In the genomic region with DNA sequence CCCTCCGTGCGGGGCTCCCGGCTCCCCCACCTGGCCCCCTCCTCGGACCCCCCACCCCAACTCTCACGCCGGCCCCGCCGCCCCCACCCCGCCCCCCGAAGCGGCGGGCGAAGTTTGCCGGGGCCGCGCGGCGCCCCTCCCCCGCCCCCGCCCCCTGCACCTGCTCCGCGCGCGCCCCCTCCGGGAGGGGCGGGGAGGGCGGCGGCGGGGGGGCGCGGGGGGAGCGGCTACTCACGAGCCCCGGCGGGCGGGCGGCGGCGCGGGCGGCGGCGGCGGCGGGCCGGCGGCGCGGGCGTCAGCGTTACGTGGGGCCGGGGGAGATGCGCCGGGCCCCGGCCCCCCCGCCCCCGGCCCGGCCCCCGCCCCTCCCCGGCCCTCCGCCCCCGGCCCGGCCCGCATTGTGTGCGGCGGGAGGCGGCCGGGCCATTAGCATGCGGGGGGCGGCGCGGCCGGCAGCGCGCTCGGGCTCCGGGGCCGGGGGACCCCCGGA, we compare ENCODE assay signal across 9 mouse cellular contexts. TPM values are rescaled to one million over a fixed set of nuclear protein-coding genes. Genes with fewer than 3 reads are reported as not detected.
DNase-seq lines count a peak whose midpoint lies in the region; ATAC-seq and TF ChIP-seq lines count a peak whose summit lies in the region.
"Had no signal": no experiment of that assay in that cellular context is flagged by ENCODE, and none has a peak within 500 bp of the region (broad histone marks: within the 10 kb centered on the region; RNA-seq: fewer than 3 reads in every experiment).

No protein-coding gene starts in this region.

- peak overlapping the region; percentile 91 for H3K9ac ChIP-seq in kidney, postnatal 0 days (ENCODE audit: low read depth, low read length)
- H3K9ac ChIP-seq in embryonic facial prominence, embryonic 14.5 days (ENCODE audit: low read depth, low read length) = peak overlapping the region; percentile 82
- peak overlapping the region; percentile 80 for H3K9ac ChIP-seq in hindbrain, postnatal 0 days (replicated peaks; ENCODE audit: low read length)

- no peak for TF ChIP-seq CTCF in kidney, postnatal 0 days (IDR thresholded peaks at IDR 0.05; ENCODE audit: low read depth)
- TF ChIP-seq CTCF in hindbrain, postnatal 0 days (IDR thresholded peaks at IDR 0.05; ENCODE audit: low read depth) = no peak

- peaks cover 40% of the 10 kb centered on the region for H3K4me1 ChIP-seq in kidney, postnatal 0 days (replicated peaks; ENCODE audit: insufficient read depth, low read length)
- H3K4me1 ChIP-seq in embryonic facial prominence, embryonic 14.5 days (ENCODE audit: control insufficient read depth, insufficient read depth, low read length) = peaks cover 19% of the 10 kb centered on the region
- H3K4me1 ChIP-seq in hindbrain, postnatal 0 days (ENCODE audit: insufficient read depth, low read length) = peaks cover 44% of the 10 kb centered on the region

- H3K79me2 ChIP-seq in myocyte (ENCODE audit: control insufficient read depth, insufficient read depth) = no peaks in the 10 kb centered on the region

- H3K27me3 ChIP-seq in kidney, postnatal 0 days (ENCODE audit: insufficient read depth, low read length) = no peaks in the 10 kb centered on the region
- no peaks in the 10 kb centered on the region for H3K27me3 ChIP-seq in embryonic facial prominence, embryonic 14.5 days (replicated peaks; ENCODE audit: control insufficient read depth, insufficient read depth, low read length)
- H3K27me3 ChIP-seq in hindbrain, postnatal 0 days (ENCODE audit: insufficient read depth, low read length) = no peaks in the 10 kb centered on the region
- no peaks in the 10 kb centered on the region for H3K27me3 ChIP-seq in myocyte (ENCODE audit: control insufficient read depth, insufficient read depth, insufficient read length)

- H3K4me2 ChIP-seq in kidney, postnatal 0 days (ENCODE audit: low read length) = peak overlapping the region; percentile 67
- H3K4me2 ChIP-seq in embryonic facial prominence, embryonic 14.5 days (ENCODE audit: low read depth, low read length) = peak overlapping the region; percentile 60
- peak overlapping the region; percentile 74 for H3K4me2 ChIP-seq in hindbrain, postnatal 0 days (ENCODE audit: low read depth, low read length)
- no peak overlapping the region for H3K4me2 ChIP-seq in myocyte (ENCODE audit: low read depth)

- H3K4me3 ChIP-seq in kidney, postnatal 0 days (replicated peaks; ENCODE audit: low read depth, low read length) = peak overlapping the region; percentile 84
- peak overlapping the region; percentile 65 for H3K4me3 ChIP-seq in embryonic facial prominence, embryonic 14.5 days (ENCODE audit: low read depth, low read length)
- peak overlapping the region; percentile 68 for H3K4me3 ChIP-seq in hindbrain, postnatal 0 days (ENCODE audit: low read length)
- H3K4me3 ChIP-seq in myocyte = peak overlapping the region; percentile 39

- peak overlapping the region; percentile 97 for H3K27ac ChIP-seq in kidney, postnatal 0 days
- H3K27ac ChIP-seq in embryonic facial prominence, embryonic 14.5 days (replicated peaks; ENCODE audit: low read depth, low read length) = peak overlapping the region; percentile 93
- peak overlapping the region; percentile 96 for H3K27ac ChIP-seq in hindbrain, postnatal 0 days

- peak overlapping the region; percentile 33 for H3ac ChIP-seq in myocyte (ENCODE audit: control insufficient read depth, insufficient read length)

- no peaks in the 10 kb centered on the region for H3K9me3 ChIP-seq in kidney, postnatal 0 days (replicated peaks; ENCODE audit: low read length)
- no peaks in the 10 kb centered on the region for H3K9me3 ChIP-seq in embryonic facial prominence, embryonic 14.5 days (ENCODE audit: control insufficient read depth, low read length)
- no peaks in the 10 kb centered on the region for H3K9me3 ChIP-seq in hindbrain, postnatal 0 days (ENCODE audit: low read length)

- DNase-seq in kidney, postnatal 0 days (ENCODE audit: low spot score) = no peak
- no peak for DNase-seq in kidney, adult 9 months
- DNase-seq in embryonic facial prominence, embryonic 14.5 days (ENCODE audit: low spot score) = no peak
- no peak for DNase-seq in hindbrain, postnatal 0 days (ENCODE audit: low spot score)
- DNase-seq in adrenal gland, adult 8-10 months = no peak
- DNase-seq in cerebellum, adult 9-11 months = no peak
- DNase-seq in cerebellum, postnatal 10 days = no peak

- H3K36me3 ChIP-seq in kidney, postnatal 0 days (ENCODE audit: insufficient read depth, low read length) = no peaks in the 10 kb centered on the region
- H3K36me3 ChIP-seq in embryonic facial prominence, embryonic 14.5 days (ENCODE audit: control insufficient read depth, insufficient read depth, low read length) = no peaks in the 10 kb centered on the region
- no peaks in the 10 kb centered on the region for H3K36me3 ChIP-seq in hindbrain, postnatal 0 days (ENCODE audit: insufficient read depth, low read length)
- H3K36me3 ChIP-seq in myocyte (ENCODE audit: control insufficient read depth, insufficient read depth) = no peaks in the 10 kb centered on the region

- WGBS in kidney, postnatal 0 days = under 1% methylated on average over 26 of the region's 80 CpGs
- 0% methylated on average over 1 of the region's 80 CpGs for WGBS in embryonic facial prominence, embryonic 14.5 days
- WGBS in hindbrain, postnatal 0 days = 0% methylated on average over 10 of the region's 80 CpGs

- no peak for TF ChIP-seq POLR2A in myocyte (IDR thresholded peaks at IDR 0.05; ENCODE audit: insufficient read length, low read depth)

- peak; percentile 14 for ATAC-seq in kidney, postnatal 0 days (replicated peaks; ENCODE audit: low FRiP score, low read depth)
- peak; percentile 11; the same call in 1 of the 2 replicates for ATAC-seq in embryonic facial prominence, embryonic 14.5 days (ENCODE audit: low read depth)
- ATAC-seq in hindbrain, postnatal 0 days = peak; percentile 33; the same call in 1 of the 2 replicates

TF ChIP-seq in myocyte, 11 proteins besides CTCF, POLR2A, EP300 and RAD21:
- TF ChIP-seq CEBPB (IDR thresholded peaks at IDR 0.05; ENCODE audit: insufficient read depth, poor library complexity, severe bottlenecking) = no peak
- no peak for TF ChIP-seq USF1 (IDR thresholded peaks at IDR 0.05; ENCODE audit: low read depth)
- TF ChIP-seq TCF12 (IDR thresholded peaks at IDR 0.05; ENCODE audit: insufficient read depth, poor library complexity, severe bottlenecking) = no peak
- TF ChIP-seq MAX (IDR thresholded peaks at IDR 0.05; ENCODE audit: low read depth) = no peak
- TF ChIP-seq E2F4 (IDR thresholded peaks at IDR 0.05; ENCODE audit: insufficient read depth) = no peak
- TF ChIP-seq MYOG (IDR thresholded peaks at IDR 0.05; ENCODE audit: control insufficient read depth in 1 of 3, insufficient read depth in 1 of 3, insufficient read length in 2 of 3, low read depth in 2 of 3) = no peak
- no peak for TF ChIP-seq SRF (IDR thresholded peaks at IDR 0.05; ENCODE audit: control insufficient read depth, insufficient read length, low read depth)
- TF ChIP-seq POLR2AphosphoS2 (IDR thresholded peaks at IDR 0.05; ENCODE audit: insufficient read length, low read depth) = no peak

RNA-seq across cellular contexts. Expression of gene Tmem253, which starts 1.1 kb away (rescaled TPM):
- 1.7 and 2.3 TPM in 2 replicates for polyA plus RNA-seq in kidney, postnatal 0 days (2015; fragmentation: Nextera tagmentation; extraction: Ambion mirVana)
- polyA plus RNA-seq in embryonic facial prominence, embryonic 14.5 days (2014; fragmentation: Nextera tagmentation; extraction: Ambion mirVana) = 0.64 and 0.82 TPM in 2 replicates
- not detected in 2 replicates for total RNA-seq in hindbrain, postnatal 0 days (2014; rRNA removed)
- polyA plus RNA-seq in hindbrain, postnatal 0 days (2015; fragmentation: Nextera tagmentation; extraction: Ambion mirVana) = 0.51 and 0.53 TPM in 2 replicates
- polyA plus RNA-seq in myocyte (2012; fragmentation: generic; extraction: Trizol) = 0.34 TPM
- 1 to 10 TPM; 1.1 to 2.2 (median 1.6) TPM for total RNA-seq in adrenal gland, adult 8-10 months (2022)

RNA-seq across cellular contexts. Expression of gene Zfp219, which starts 6.2 kb away (rescaled TPM):
- 34.0 and 35.8 TPM in 2 replicates for polyA plus RNA-seq in kidney, postnatal 0 days (2015; fragmentation: Nextera tagmentation; extraction: Ambion mirVana)
- polyA plus RNA-seq in embryonic facial prominence, embryonic 14.5 days (2014; fragmentation: Nextera tagmentation; extraction: Ambion mirVana) = 21.4 and 25.2 TPM in 2 replicates
- total RNA-seq in hindbrain, postnatal 0 days (2014; rRNA removed) = 91.7 and 98.7 TPM in 2 replicates
- 25.8 and 31.0 TPM in 2 replicates for polyA plus RNA-seq in hindbrain, postnatal 0 days (2015; fragmentation: Nextera tagmentation; extraction: Ambion mirVana)
- 13.6 TPM for polyA plus RNA-seq in myocyte (2012; fragmentation: generic; extraction: Trizol)
- 10 to 100 TPM; 52.7 to 86.6 (median 71.6) TPM for total RNA-seq in adrenal gland, adult 8-10 months (2022)

RNA-seq across cellular contexts. Expression of gene Olfr221, which starts 27.9 kb away (rescaled TPM):
- polyA plus RNA-seq in kidney, postnatal 0 days (2015; fragmentation: Nextera tagmentation; extraction: Ambion mirVana) = not detected in 2 replicates
- polyA plus RNA-seq in embryonic facial prominence, embryonic 14.5 days (2014; fragmentation: Nextera tagmentation; extraction: Ambion mirVana) = not detected in 2 replicates
- not detected in 2 replicates for total RNA-seq in hindbrain, postnatal 0 days (2014; rRNA removed)
- not detected in 2 replicates for polyA plus RNA-seq in hindbrain, postnatal 0 days (2015; fragmentation: Nextera tagmentation; extraction: Ambion mirVana)
- polyA plus RNA-seq in myocyte (2012; fragmentation: generic; extraction: Trizol) = not detected
- total RNA-seq in adrenal gland, adult 8-10 months (2022) = not detected
- total RNA-seq: layer of hippocampus, adult 8-10 months had no signal

RNA-seq across cellular contexts. Expression of gene Arhgef40, which starts 29.8 kb away (rescaled TPM):
- polyA plus RNA-seq in kidney, postnatal 0 days (2015; fragmentation: Nextera tagmentation; extraction: Ambion mirVana) = 58.0 and 61.3 TPM in 2 replicates
- polyA plus RNA-seq in embryonic facial prominence, embryonic 14.5 days (2014; fragmentation: Nextera tagmentation; extraction: Ambion mirVana) = 113 and 128 TPM in 2 replicates
- 113 and 124 TPM in 2 replicates for total RNA-seq in hindbrain, postnatal 0 days (2014; rRNA removed)
- 56.4 and 61.8 TPM in 2 replicates for polyA plus RNA-seq in hindbrain, postnatal 0 days (2015; fragmentation: Nextera tagmentation; extraction: Ambion mirVana)
- 35.0 TPM for polyA plus RNA-seq in myocyte (2012; fragmentation: generic; extraction: Trizol)
- total RNA-seq in adrenal gland, adult 8-10 months (2022) = 10 to 100 TPM; 40.7 to 74.9 (median 57.2) TPM
